Comparison of ENCODE assay signal across 8 mouse cellular contexts in genomic region chr7:70624031-70624726, GRCm38 (mm10).
DNase-seq lines count a peak whose midpoint lies in the region; ATAC-seq and TF ChIP-seq lines count a peak whose summit lies in the region.

No protein-coding gene starts in this region.

- no peak for ATAC-seq in hindbrain, postnatal 0 days
- ATAC-seq in liver, embryonic 11.5 days (replicated peaks; ENCODE audit: low FRiP score) = peak; percentile 40

- no peaks in the 10 kb centered on the region for H3K27me3 ChIP-seq in hindbrain, postnatal 0 days (ENCODE audit: insufficient read depth, low read length)
- H3K27me3 ChIP-seq in liver, embryonic 11.5 days (replicated peaks; ENCODE audit: control insufficient read depth, insufficient read depth, low read length) = no peaks in the 10 kb centered on the region
- H3K27me3 ChIP-seq in myocyte (ENCODE audit: control insufficient read depth, insufficient read depth, insufficient read length) = no peaks in the 10 kb centered on the region

- H3K4me1 ChIP-seq in hindbrain, postnatal 0 days (ENCODE audit: insufficient read depth, low read length) = peaks cover 19% of the 10 kb centered on the region
- H3K4me1 ChIP-seq in liver, embryonic 11.5 days (replicated peaks; ENCODE audit: control insufficient read depth, insufficient read depth, low read length) = peaks cover 14% of the 10 kb centered on the region

- peak; percentile 86 to 87 for DNase-seq in cerebellum, postnatal 14 days
- DNase-seq in cerebellum, adult 11-12 months = no peak
- peak; percentile 60 for DNase-seq in gastrocnemius, postnatal 25 days
- no peak for DNase-seq in hindbrain, postnatal 0 days (ENCODE audit: low spot score)
- no peak for DNase-seq in liver, embryonic 11.5 days (ENCODE audit: low spot score)
- no peak for DNase-seq in adipocyte (ENCODE audit: low spot score)
- no peak for DNase-seq in spleen, postnatal 4 days (ENCODE audit: low spot score in 2 of 2)

- H3ac ChIP-seq in myocyte (ENCODE audit: control insufficient read depth, insufficient read length) = no peak overlapping the region

- no peaks in the 10 kb centered on the region for H3K36me3 ChIP-seq in hindbrain, postnatal 0 days (ENCODE audit: insufficient read depth, low read length)
- no peaks in the 10 kb centered on the region for H3K36me3 ChIP-seq in liver, embryonic 11.5 days (ENCODE audit: control insufficient read depth, insufficient read depth, low read length)
- no peaks in the 10 kb centered on the region for H3K36me3 ChIP-seq in myocyte (ENCODE audit: control insufficient read depth, insufficient read depth)

- no peak overlapping the region for H3K4me3 ChIP-seq in hindbrain, postnatal 0 days (ENCODE audit: low read length)
- H3K4me3 ChIP-seq in liver, embryonic 11.5 days (ENCODE audit: low read depth, low read length) = 0 out of 2 replicates have a peak overlapping the region, but pooled peaks have one; percentile 28
- no peak overlapping the region for H3K4me3 ChIP-seq in myocyte

- H3K27ac ChIP-seq in hindbrain, postnatal 0 days = no peak overlapping the region
- H3K27ac ChIP-seq in liver, embryonic 11.5 days (ENCODE audit: low read depth, low read length) = 0 out of 2 replicates have a peak overlapping the region, but pooled peaks have one; percentile 29

- TF ChIP-seq CTCF in hindbrain, postnatal 0 days (IDR thresholded peaks at IDR 0.05; ENCODE audit: low read depth) = no peak

- TF ChIP-seq POLR2A in myocyte (IDR thresholded peaks at IDR 0.05; ENCODE audit: insufficient read length, low read depth) = no peak

- no peak overlapping the region for H3K9ac ChIP-seq in hindbrain, postnatal 0 days (replicated peaks; ENCODE audit: low read length)
- H3K9ac ChIP-seq in liver, embryonic 11.5 days (ENCODE audit: low read depth, low read length) = no peak overlapping the region

- WGBS in hindbrain, postnatal 0 days = 15% methylated on average over 16 of the region's 16 CpGs
- WGBS in liver, embryonic 11.5 days = 9% methylated on average over 16 of the region's 16 CpGs

- H3K9me3 ChIP-seq in hindbrain, postnatal 0 days (ENCODE audit: low read length) = no peaks in the 10 kb centered on the region
- no peaks in the 10 kb centered on the region for H3K9me3 ChIP-seq in liver, embryonic 11.5 days (ENCODE audit: control insufficient read depth, low read length)

- H3K4me2 ChIP-seq in hindbrain, postnatal 0 days (ENCODE audit: low read depth, low read length) = peak overlapping the region; percentile 68; the same call in 1 of the 2 replicates
- peak overlapping the region; percentile 56 for H3K4me2 ChIP-seq in liver, embryonic 11.5 days
- H3K4me2 ChIP-seq in myocyte (ENCODE audit: low read depth) = peak overlapping the region; percentile 52

- no peaks in the 10 kb centered on the region for H3K79me2 ChIP-seq in myocyte (ENCODE audit: control insufficient read depth, insufficient read depth)

TF ChIP-seq in myocyte, 11 proteins besides CTCF, POLR2A, EP300 and RAD21:
- TF ChIP-seq SRF (IDR thresholded peaks at IDR 0.05; ENCODE audit: control insufficient read depth, insufficient read length, low read depth) (no peak), REST (IDR thresholded peaks at IDR 0.05; ENCODE audit: insufficient read depth, insufficient read length) (no peak), E2F4 (IDR thresholded peaks at IDR 0.05; ENCODE audit: insufficient read depth) (no peak), MYOD1 (IDR thresholded peaks at IDR 0.05; ENCODE audit: control insufficient read depth in 1 of 3, insufficient read length in 2 of 3, low read depth in 2 of 3) (peak in 1 of 3 experiments; percentile 67), TCF3 (IDR thresholded peaks at IDR 0.05; ENCODE audit: insufficient read length, low read depth) (no peak), USF1 (IDR thresholded peaks at IDR 0.05; ENCODE audit: low read depth) (no peak), MYOG (IDR thresholded peaks at IDR 0.05; ENCODE audit: control insufficient read depth in 1 of 3, insufficient read depth in 1 of 3, insufficient read length in 2 of 3, low read depth in 2 of 3) (peak in 1 of 3 experiments; percentile 51), TCF12 (IDR thresholded peaks at IDR 0.05; ENCODE audit: insufficient read depth, poor library complexity, severe bottlenecking) (no peak)

Comparison
In these comparisons a context has a peak if more than half of its experiments do, and no peak if none do; other contexts are left out.
1. DNase-seq: peak in cerebellum, postnatal 14 days (2 of 2) and gastrocnemius, postnatal 25 days (single experiment); none in cerebellum, adult 11-12 months (single experiment), hindbrain, postnatal 0 days (single experiment), liver, embryonic 11.5 days (single experiment), adipocyte (single experiment) and spleen, postnatal 4 days (0 of 2).
2. Peak in every context shown above with its lines, with median percentiles within 50 percentile points of each other: H3K4me2 ChIP-seq.